Mouse (Mus musculus): Measurements from ENCODE around the gene Ndufa3. TPM values are rescaled to one million over a fixed set of nuclear protein-coding genes. Genes with fewer than 3 reads are reported as not detected.
"Not testable (repeated sequence)": the region's sequence is repeated elsewhere in the genome, so short reads cannot be mapped to it uniquely, and the experiment has no call there.

The Ndufa3 gene
- polyA plus RNA-seq, 1 experiment from 2014 or later: 375 TPM

GRCm38 (mm10) chr7:3590550-3590949 lies 26.6 kb upstream of the Ndufa3 start:
- Histone ChIP-seq H3K27me3 (replicated peaks) (no peaks in the 10 kb centered on the region), H3K9me3 (no peaks in the 10 kb centered on the region), H3K4me2 (replicated peaks) (no peak overlapping the region), H3K4me1 (no peaks in the 10 kb centered on the region), H3K27ac (no peak overlapping the region), H3K4me3 (no peak overlapping the region), H3K36me3 (no peaks in the 10 kb centered on the region), H3K9ac (no peak overlapping the region)
- WGBS: 82% methylated on average over 3 of the region's 3 CpGs
- no peak for ATAC-seq (ENCODE audit: low FRiP score, low read depth)

GRCm38 (mm10) chr7:3591534-3591933 lies 25.6 kb upstream of the Ndufa3 start:
- H3K4me3 ChIP-seq: no peak overlapping the region
- no peak for ATAC-seq (ENCODE audit: low FRiP score, low read depth)
- H3K9ac ChIP-seq: no peak overlapping the region
- no peaks in the 10 kb centered on the region for H3K27me3 ChIP-seq (replicated peaks)
- no peaks in the 10 kb centered on the region for H3K36me3 ChIP-seq
- WGBS: 91% methylated on average over 1 of the region's 1 CpGs
- H3K4me2 ChIP-seq (replicated peaks): no peak overlapping the region
- H3K4me1 ChIP-seq: no peaks in the 10 kb centered on the region
- no peak overlapping the region for H3K27ac ChIP-seq
- no peaks in the 10 kb centered on the region for H3K9me3 ChIP-seq

GRCm38 (mm10) chr7:3593855-3594254 lies 23.3 kb upstream of the Ndufa3 start:
- Histone ChIP-seq H3K4me2 (replicated peaks) (no peak overlapping the region), H3K9ac (no peak overlapping the region), H3K9me3 (no peaks in the 10 kb centered on the region), H3K36me3 (no peaks in the 10 kb centered on the region), H3K27me3 (replicated peaks) (no peaks in the 10 kb centered on the region), H3K4me1 (no peaks in the 10 kb centered on the region), H3K27ac (no peak overlapping the region), H3K4me3 (no peak overlapping the region)
- no peak for ATAC-seq (ENCODE audit: low FRiP score, low read depth)

- Histone ChIP-seq H3K4me1 (no peaks in the 10 kb centered on the region), H3K4me2 (replicated peaks) (no peak overlapping the region), H3K9ac (no peak overlapping the region), H3K27ac (no peak overlapping the region), H3K9me3 (no peaks in the 10 kb centered on the region), H3K4me3 (no peak overlapping the region), H3K36me3 (no peaks in the 10 kb centered on the region), H3K27me3 (replicated peaks) (no peaks in the 10 kb centered on the region)
- ATAC-seq (ENCODE audit: low FRiP score, low read depth): no peak
- WGBS: 30% methylated on average over 5 of the region's 5 CpGs
These were observed 22.5 kb upstream of the Ndufa3 start for GRCm38 (mm10) chr7:3594686-3595085.

GRCm38 (mm10) chr7:3595146-3595545 lies 22.0 kb upstream of the Ndufa3 start:
- H3K27me3 ChIP-seq (replicated peaks): no peaks in the 10 kb centered on the region
- WGBS: 16% methylated on average over 9 of the region's 9 CpGs
- no peak overlapping the region for H3K27ac ChIP-seq
- no peaks in the 10 kb centered on the region for H3K4me1 ChIP-seq
- no peaks in the 10 kb centered on the region for H3K9me3 ChIP-seq
- no peak overlapping the region for H3K4me3 ChIP-seq
- no peak overlapping the region for H3K9ac ChIP-seq
- H3K4me2 ChIP-seq (replicated peaks): 0 out of 2 replicates have a peak overlapping the region, but pooled peaks have one; percentile 20
- no peaks in the 10 kb centered on the region for H3K36me3 ChIP-seq
- no peak for ATAC-seq (ENCODE audit: low FRiP score, low read depth)

- H3K27ac ChIP-seq; H3K9me3 ChIP-seq; H3K4me2 ChIP-seq (replicated peaks); H3K4me3 ChIP-seq; H3K36me3 ChIP-seq; H3K9ac ChIP-seq; H3K4me1 ChIP-seq; H3K27me3 ChIP-seq (replicated peaks); ATAC-seq (ENCODE audit: low FRiP score, low read depth): not testable (repeated sequence)
- 72% methylated on average over 1 of the region's 1 CpGs for WGBS
These were observed 19.4 kb upstream of the Ndufa3 start for GRCm38 (mm10) chr7:3597755-3598154.

GRCm38 (mm10) chr7:3601119-3601518 lies 16.1 kb upstream of the Ndufa3 start:
- WGBS: 16% methylated on average over 4 of the region's 4 CpGs
- no peaks in the 10 kb centered on the region for H3K9me3 ChIP-seq
- no peaks in the 10 kb centered on the region for H3K36me3 ChIP-seq
- ATAC-seq (ENCODE audit: low FRiP score, low read depth): peak; percentile 63; the same call in 1 of the 2 replicates
- H3K4me2 ChIP-seq (replicated peaks): no peak overlapping the region
- no peak overlapping the region for H3K9ac ChIP-seq
- no peaks in the 10 kb centered on the region for H3K4me1 ChIP-seq
- no peak overlapping the region for H3K27ac ChIP-seq
- no peak overlapping the region for H3K4me3 ChIP-seq
- H3K27me3 ChIP-seq (replicated peaks): no peaks in the 10 kb centered on the region

- ATAC-seq (ENCODE audit: low FRiP score, low read depth): no peak
- 21% methylated on average over 2 of the region's 2 CpGs for WGBS
- Histone ChIP-seq H3K27me3 (replicated peaks) (no peaks in the 10 kb centered on the region), H3K4me1 (no peaks in the 10 kb centered on the region), H3K36me3 (no peaks in the 10 kb centered on the region), H3K9ac (no peak overlapping the region), H3K27ac (no peak overlapping the region), H3K4me3 (no peak overlapping the region), H3K4me2 (replicated peaks) (no peak overlapping the region), H3K9me3 (no peaks in the 10 kb centered on the region)
These were observed 10.4 kb upstream of the Ndufa3 start for GRCm38 (mm10) chr7:3606798-3607197.

GRCm38 (mm10) chr7:3607391-3607790 lies 9.8 kb upstream of the Ndufa3 start:
- Histone ChIP-seq H3K4me1 (no peaks in the 10 kb centered on the region), H3K9me3 (no peaks in the 10 kb centered on the region), H3K27me3 (replicated peaks) (no peaks in the 10 kb centered on the region), H3K36me3 (no peaks in the 10 kb centered on the region), H3K4me3 (no peak overlapping the region), H3K27ac (no peak overlapping the region), H3K4me2 (replicated peaks) (no peak overlapping the region), H3K9ac (no peak overlapping the region)
- 83% methylated on average over 6 of the region's 6 CpGs for WGBS
- no peak for ATAC-seq (ENCODE audit: low FRiP score, low read depth)

- Histone ChIP-seq H3K36me3 (no peaks in the 10 kb centered on the region), H3K9me3 (no peaks in the 10 kb centered on the region), H3K4me3 (no peak overlapping the region), H3K9ac (no peak overlapping the region), H3K4me1 (no peaks in the 10 kb centered on the region), H3K4me2 (replicated peaks) (no peak overlapping the region), H3K27me3 (replicated peaks) (no peaks in the 10 kb centered on the region), H3K27ac (no peak overlapping the region)
- WGBS: 93% methylated on average over 3 of the region's 3 CpGs
- no peak for ATAC-seq (ENCODE audit: low FRiP score, low read depth)
These were observed 8.5 kb upstream of the Ndufa3 start for GRCm38 (mm10) chr7:3608668-3609067.

GRCm38 (mm10) chr7:3609082-3609481 lies 8.1 kb upstream of the Ndufa3 start:
- Histone ChIP-seq H3K4me3 (no peak overlapping the region), H3K4me2 (replicated peaks) (no peak overlapping the region), H3K36me3 (no peaks in the 10 kb centered on the region), H3K27me3 (replicated peaks) (no peaks in the 10 kb centered on the region), H3K27ac (no peak overlapping the region), H3K4me1 (no peaks in the 10 kb centered on the region), H3K9me3 (no peaks in the 10 kb centered on the region), H3K9ac (no peak overlapping the region)
- 67% methylated on average over 3 of the region's 3 CpGs for WGBS
- no peak for ATAC-seq (ENCODE audit: low FRiP score, low read depth)

- no peak overlapping the region for H3K4me2 ChIP-seq (replicated peaks)
- H3K4me1 ChIP-seq: no peaks in the 10 kb centered on the region
- no peaks in the 10 kb centered on the region for H3K36me3 ChIP-seq
- H3K4me3 ChIP-seq: no peak overlapping the region
- no peak for ATAC-seq (ENCODE audit: low FRiP score, low read depth)
- H3K27ac ChIP-seq: no peak overlapping the region
- no peaks in the 10 kb centered on the region for H3K9me3 ChIP-seq
- no peak overlapping the region for H3K9ac ChIP-seq
- H3K27me3 ChIP-seq (replicated peaks): no peaks in the 10 kb centered on the region
- 88% methylated on average over 3 of the region's 3 CpGs for WGBS
These were observed 6.7 kb upstream of the Ndufa3 start for GRCm38 (mm10) chr7:3610437-3610836.

- Histone ChIP-seq H3K27me3 (replicated peaks) (no peaks in the 10 kb centered on the region), H3K4me3 (no peak overlapping the region), H3K9me3 (no peaks in the 10 kb centered on the region), H3K4me2 (replicated peaks) (no peak overlapping the region), H3K27ac (no peak overlapping the region), H3K36me3 (no peaks in the 10 kb centered on the region), H3K4me1 (no peaks in the 10 kb centered on the region), H3K9ac (no peak overlapping the region)
- 92% methylated on average over 13 of the region's 13 CpGs for WGBS
- no peak for ATAC-seq (ENCODE audit: low FRiP score, low read depth)
These were observed 6.2 kb upstream of the Ndufa3 start for GRCm38 (mm10) chr7:3611006-3611405.
